In genomic region chr4:132756974-132757373, GRCm38 (mm10) we compare ENCODE assay signal across 8 mouse cellular contexts. TPM values are rescaled to one million over a fixed set of nuclear protein-coding genes. Genes with fewer than 3 reads are reported as not detected.
A peak's percentile ranks its signal among the peaks of the same experiment; 100 is the strongest.
DNase-seq lines count a peak whose midpoint lies in the region; ATAC-seq and TF ChIP-seq lines count a peak whose summit lies in the region.

TSS of gene Smpdl3b (minus strand) at chr4:132757252.

- DNase-seq in 3T3-L1 (ENCODE audit: low read depth, low spot score) (peak; percentile 34), liver (peak; percentile 51)
- peak; percentile 84 for DNase-seq in adrenal gland, postnatal 10 days
- DNase-seq in fat pad, adult 2 months (ENCODE audit: extremely low read depth, low read depth, low spot score) = peak; percentile 64
- DNase-seq in midbrain, postnatal 0 days (ENCODE audit: low spot score) = peak; percentile 78
- peak; percentile 77 for DNase-seq in stomach, postnatal 0 days (ENCODE audit: low spot score)

- peak within 1 kb of the TSS; percentile 71; the same call in 1 of the 2 replicates for H3K9ac ChIP-seq in heart, embryonic 11.5 days (ENCODE audit: low read depth, low read length)
- peak within 1 kb of the TSS; percentile 38; the same call in 1 of the 2 replicates for H3K9ac ChIP-seq in kidney, embryonic 14.5 days (ENCODE audit: low read depth, low read length)
- peak within 1 kb of the TSS; percentile 50; the same call in 1 of the 2 replicates for H3K9ac ChIP-seq in midbrain, postnatal 0 days (replicated peaks; ENCODE audit: low read length, poor library complexity, severe bottlenecking)
- peak within 1 kb of the TSS; percentile 49 for H3K9ac ChIP-seq in stomach, postnatal 0 days (ENCODE audit: low read length)

- H3K36me3 ChIP-seq in heart, embryonic 11.5 days (ENCODE audit: control insufficient read depth, insufficient read depth, low read length) = no peaks in the 10 kb centered on the region
- H3K36me3 ChIP-seq in kidney, embryonic 14.5 days (ENCODE audit: control insufficient read depth, insufficient read depth, low read length) = no peaks in the 10 kb centered on the region
- H3K36me3 ChIP-seq in midbrain, postnatal 0 days (ENCODE audit: insufficient read depth, low read length) = no peaks in the 10 kb centered on the region
- no peaks in the 10 kb centered on the region for H3K36me3 ChIP-seq in stomach, postnatal 0 days (ENCODE audit: control insufficient read depth, insufficient read depth, low read length)

- H3K27me3 ChIP-seq in heart, embryonic 11.5 days (ENCODE audit: control insufficient read depth, insufficient read depth, low read length) = peaks cover 4% of the 10 kb centered on the region; the same call in 1 of the 2 replicates
- H3K27me3 ChIP-seq in kidney, embryonic 14.5 days (ENCODE audit: control insufficient read depth, insufficient read depth, low read length) = no peaks in the 10 kb centered on the region
- no peaks in the 10 kb centered on the region for H3K27me3 ChIP-seq in midbrain, postnatal 0 days (ENCODE audit: insufficient read depth, low read length)
- no peaks in the 10 kb centered on the region for H3K27me3 ChIP-seq in stomach, postnatal 0 days (ENCODE audit: control insufficient read depth, insufficient read depth, low read length)

- peak; percentile 57; the same call in 1 of the 2 replicates for ATAC-seq in heart, embryonic 11.5 days (replicated peaks; ENCODE audit: insufficient number of reproducible peaks, low FRiP score, low TSS enrichment)
- peak; percentile 90 for ATAC-seq in kidney, embryonic 14.5 days (ENCODE audit: low FRiP score, low TSS enrichment)
- 0 out of 2 replicates have a peak, but pooled peaks have one; percentile 56 for ATAC-seq in midbrain, postnatal 0 days (ENCODE audit: low FRiP score)
- peak; percentile 87 for ATAC-seq in stomach, postnatal 0 days (ENCODE audit: low FRiP score, low TSS enrichment)

- WGBS in heart, embryonic 11.5 days (ENCODE audit: insufficient replicate concordance) = 2% methylated on average over 22 of the region's 22 CpGs
- 2% methylated on average over 22 of the region's 22 CpGs for WGBS in kidney, embryonic 14.5 days
- WGBS in midbrain, postnatal 0 days = under 1% methylated on average over 22 of the region's 22 CpGs
- WGBS in stomach, postnatal 0 days = under 1% methylated on average over 22 of the region's 22 CpGs

- H3K27ac ChIP-seq in heart, embryonic 11.5 days (ENCODE audit: low read depth, low read length) = no peak within 1 kb of the TSS
- no peak within 1 kb of the TSS for H3K27ac ChIP-seq in kidney, embryonic 14.5 days (ENCODE audit: low read depth, low read length)
- no peak within 1 kb of the TSS for H3K27ac ChIP-seq in midbrain, postnatal 0 days (ENCODE audit: low read depth, low read length)
- H3K27ac ChIP-seq in stomach, postnatal 0 days (replicated peaks) = peak within 1 kb of the TSS; percentile 59; the same call in 1 of the 2 replicates

- TF ChIP-seq EP300 in stomach, postnatal 0 days (optimal IDR thresholded peaks at IDR 0.05) = no peak

- H3K9me3 ChIP-seq in heart, embryonic 11.5 days (replicated peaks; ENCODE audit: control insufficient read depth, low read length) = no peaks in the 10 kb centered on the region
- no peaks in the 10 kb centered on the region for H3K9me3 ChIP-seq in kidney, embryonic 14.5 days (ENCODE audit: control insufficient read depth, low read length)
- no peaks in the 10 kb centered on the region for H3K9me3 ChIP-seq in midbrain, postnatal 0 days (ENCODE audit: low read length)
- no peaks in the 10 kb centered on the region for H3K9me3 ChIP-seq in stomach, postnatal 0 days (ENCODE audit: control insufficient read depth, low read length)

- peak; percentile 75 for TF ChIP-seq CTCF in midbrain, postnatal 0 days (IDR thresholded peaks at IDR 0.05)
- TF ChIP-seq CTCF in stomach, postnatal 0 days (IDR thresholded peaks at IDR 0.05; ENCODE audit: low read depth) = peak; percentile 78

- peak within 1 kb of the TSS; percentile 86 for H3K4me2 ChIP-seq in heart, embryonic 11.5 days
- peak within 1 kb of the TSS; percentile 86 for H3K4me2 ChIP-seq in kidney, embryonic 14.5 days (replicated peaks; ENCODE audit: low read depth, low read length)
- H3K4me2 ChIP-seq in midbrain, postnatal 0 days (ENCODE audit: low read depth, low read length, poor library complexity, severe bottlenecking) = peak within 1 kb of the TSS; percentile 85
- peak within 1 kb of the TSS; percentile 74 for H3K4me2 ChIP-seq in stomach, postnatal 0 days (replicated peaks; ENCODE audit: low read depth)

- peak within 1 kb of the TSS; percentile 46 for H3K4me3 ChIP-seq in heart, embryonic 11.5 days (ENCODE audit: low read depth, low read length)
- H3K4me3 ChIP-seq in kidney, embryonic 14.5 days (ENCODE audit: low read length) = peak within 1 kb of the TSS; percentile 43
- H3K4me3 ChIP-seq in midbrain, postnatal 0 days (ENCODE audit: low read depth, low read length) = peak within 1 kb of the TSS; percentile 39
- peak within 1 kb of the TSS; percentile 46 for H3K4me3 ChIP-seq in stomach, postnatal 0 days (ENCODE audit: low read depth, low read length)

- no peaks in the 10 kb centered on the region for H3K4me1 ChIP-seq in heart, embryonic 11.5 days (ENCODE audit: control insufficient read depth, insufficient read depth, low read length)
- peaks cover 7% of the 10 kb centered on the region; the same call in 1 of the 2 replicates for H3K4me1 ChIP-seq in kidney, embryonic 14.5 days (ENCODE audit: control insufficient read depth, insufficient read depth, low read length)
- peaks cover 2% of the 10 kb centered on the region; the same call in 1 of the 2 replicates for H3K4me1 ChIP-seq in midbrain, postnatal 0 days (ENCODE audit: insufficient read depth, low read length)
- H3K4me1 ChIP-seq in stomach, postnatal 0 days (replicated peaks; ENCODE audit: control insufficient read depth, insufficient read depth) = peaks cover 4% of the 10 kb centered on the region; the same call in 1 of the 2 replicates

RNA-seq across cellular contexts. Expression of gene Smpdl3b, which starts in this region (rescaled TPM):
- 1 to 10 TPM; 1.2 to 1.3 TPM for total RNA-seq in adrenal gland, postnatal 10 days (2021)
- 6.3 and 8.6 TPM in 2 replicates for polyA plus RNA-seq in heart, embryonic 11.5 days (2014; fragmentation: Nextera tagmentation; extraction: Ambion mirVana)
- 7.0 and 10.5 TPM in 2 replicates for polyA plus RNA-seq in kidney, embryonic 14.5 days (2014; fragmentation: Nextera tagmentation; extraction: Ambion mirVana)
- 0.47 and 1.3 TPM in 2 replicates for total RNA-seq in midbrain, postnatal 0 days (2014; rRNA removed)
- polyA plus RNA-seq in midbrain, postnatal 0 days (2015; fragmentation: Nextera tagmentation; extraction: Ambion mirVana) = 1.1 and 1.2 TPM in 2 replicates
- polyA plus RNA-seq in stomach, postnatal 0 days (2015; fragmentation: Nextera tagmentation; extraction: Ambion mirVana) = 4.6 and 5.2 TPM in 2 replicates

Comparison
In these comparisons a context has a peak if more than half of its experiments do, and no peak if none do; other contexts are left out.
1. DNase-seq: peak in every context shown above with its lines; median percentile 84 in adrenal gland, postnatal 10 days; 78 in midbrain, postnatal 0 days; 77 in stomach, postnatal 0 days; 64 in fat pad, adult 2 months; 51 in liver; 34 in 3T3-L1.